Mouse (Mus musculus): ENCODE results near the gene Cadm3.

The Cadm3 gene

GRCm38 (mm10) chr1:173356699-173357098 is 10.8 kb downstream of the Cadm3 start:
- no peak for DNase-seq

GRCm38 (mm10) chr1:173355107-173355846 is 12.2 kb downstream of the Cadm3 start:
- no peak for DNase-seq

- no peak for DNase-seq
These were observed 17.0 kb downstream of the Cadm3 start, which contains the start of gene Aim2 for GRCm38 (mm10) chr1:173350372-173350957. Aim2 (plus strand) TSS chr1:173350879.

- peak in 1 of 2 experiments; percentile 61 for DNase-seq
These were observed 17.5 kb downstream of the Cadm3 start for GRCm38 (mm10) chr1:173349946-173350345.

GRCm38 (mm10) chr1:173349192-173349591 is 18.3 kb downstream of the Cadm3 start:
- no peak for DNase-seq

GRCm38 (mm10) chr1:173348527-173348926 is 19.0 kb downstream of the Cadm3 start:
- no peak for DNase-seq

- DNase-seq: no peak
These were observed 22.4 kb downstream of the Cadm3 start for GRCm38 (mm10) chr1:173345112-173345511.

GRCm38 (mm10) chr1:173343934-173344333 is 23.6 kb downstream of the Cadm3 start:
- DNase-seq: no peak

GRCm38 (mm10) chr1:173342425-173342824 is 25.1 kb downstream of the Cadm3 start:
- no peak for DNase-seq

GRCm38 (mm10) chr1:173339543-173339942 is 28.0 kb downstream of the Cadm3 start:
- DNase-seq: peak; percentile 28 to 46

- no peak for DNase-seq
These were observed 30.5 kb downstream of the Cadm3 start for GRCm38 (mm10) chr1:173337008-173337407.

GRCm38 (mm10) chr1:173335903-173336302 is 31.6 kb downstream of the Cadm3 start:
- DNase-seq: no peak

- DNase-seq: no peak
These were observed 33.9 kb downstream of the Cadm3 start, which contains the start of gene Ackr1 for GRCm38 (mm10) chr1:173333312-173334253. Ackr1 (minus strand) TSS chr1:173333750.

GRCm38 (mm10) chr1:173332418-173332817 is 35.1 kb downstream of the Cadm3 start:
- DNase-seq: no peak

GRCm38 (mm10) chr1:173329743-173330142 is 37.8 kb downstream of the Cadm3 start:
- DNase-seq: no peak

- no peak for DNase-seq
These were observed 38.3 kb downstream of the Cadm3 start for GRCm38 (mm10) chr1:173329185-173329584.

- DNase-seq: no peak
These were observed 39.0 kb downstream of the Cadm3 start for GRCm38 (mm10) chr1:173328446-173328845.

GRCm38 (mm10) chr1:173326552-173326951 is 40.9 kb downstream of the Cadm3 start:
- DNase-seq: no peak

GRCm38 (mm10) chr1:173325395-173325794 is 42.1 kb downstream of the Cadm3 start:
- DNase-seq: no peak

- DNase-seq: no peak
These were observed 42.5 kb downstream of the Cadm3 start for GRCm38 (mm10) chr1:173324961-173325360.

GRCm38 (mm10) chr1:173323839-173324585 is 43.5 kb downstream of the Cadm3 start:
- DNase-seq: peak in 1 of 2 experiments; percentile 12

GRCm38 (mm10) chr1:173322249-173322627 is 45.3 kb downstream of the Cadm3 start:
- DNase-seq: no peak
